Mouse (Mus musculus): ENCODE measurements around the gene Epha4. TPM values are rescaled to one million over a fixed set of nuclear protein-coding genes. Genes with fewer than 3 reads are reported as not detected.

Gene Epha4
- polyA plus RNA-seq, 1 experiment from 2014 or later, result 1.1 TPM

GRCm38 (mm10) chr1:77484766-77485596 lies 29.9 kb downstream of the Epha4 start:
- no peak for DNase-seq (ENCODE audit: low spot score)

GRCm38 (mm10) chr1:77475808-77476413 lies 39.0 kb downstream of the Epha4 start:
- no peak for DNase-seq (ENCODE audit: low spot score)

GRCm38 (mm10) chr1:77473446-77474376 lies 41.2 kb downstream of the Epha4 start:
- DNase-seq (ENCODE audit: low spot score), result no peak

GRCm38 (mm10) chr1:77472566-77472965 lies 42.3 kb downstream of the Epha4 start:
- no peak for DNase-seq (ENCODE audit: low spot score)

GRCm38 (mm10) chr1:77471447-77471846 lies 43.4 kb downstream of the Epha4 start:
- DNase-seq (ENCODE audit: low spot score), result no peak

GRCm38 (mm10) chr1:77471037-77471436 lies 43.9 kb downstream of the Epha4 start:
- DNase-seq (ENCODE audit: low spot score), result no peak

GRCm38 (mm10) chr1:77468717-77469314 lies 46.1 kb downstream of the Epha4 start:
- DNase-seq (ENCODE audit: low spot score), result no peak

- no peak for DNase-seq (ENCODE audit: low spot score)
Measured at GRCm38 (mm10) chr1:77465524-77465923, 49.4 kb downstream of the Epha4 start.

- no peak for DNase-seq (ENCODE audit: low spot score)
Measured at GRCm38 (mm10) chr1:77464108-77464507, 50.8 kb downstream of the Epha4 start.

GRCm38 (mm10) chr1:77461877-77462615 lies 52.8 kb downstream of the Epha4 start:
- no peak for DNase-seq (ENCODE audit: low spot score)

- no peak for DNase-seq (ENCODE audit: low spot score)
Measured at GRCm38 (mm10) chr1:77460831-77461629, 53.9 kb downstream of the Epha4 start.

- no peak for DNase-seq (ENCODE audit: low spot score)
Measured at GRCm38 (mm10) chr1:77458751-77459385, 56.0 kb downstream of the Epha4 start.

GRCm38 (mm10) chr1:77457446-77457800 lies 57.5 kb downstream of the Epha4 start:
- no peak for DNase-seq (ENCODE audit: low spot score)

GRCm38 (mm10) chr1:77456695-77457445 lies 58.0 kb downstream of the Epha4 start:
- no peak for DNase-seq (ENCODE audit: low spot score)

GRCm38 (mm10) chr1:77453811-77454210 lies 61.1 kb downstream of the Epha4 start:
- DNase-seq (ENCODE audit: low spot score), result no peak

- DNase-seq (ENCODE audit: low spot score), result no peak
Measured at GRCm38 (mm10) chr1:77452721-77453120, 62.2 kb downstream of the Epha4 start.

GRCm38 (mm10) chr1:77451541-77451940 lies 63.3 kb downstream of the Epha4 start:
- DNase-seq (ENCODE audit: low spot score), result no peak

- no peak for DNase-seq (ENCODE audit: low spot score)
Measured at GRCm38 (mm10) chr1:77450201-77450600, 64.7 kb downstream of the Epha4 start.
